Mouse (Mus musculus) forebrain, embryonic 13.5 days (tissue): Measurements from ENCODE around the gene Ap4s1. TPM values are rescaled to one million over a fixed set of nuclear protein-coding genes. Genes with fewer than 3 reads are reported as not detected.
"Not testable (repeated sequence)": the region's sequence is repeated elsewhere in the genome, so short reads cannot be mapped to it uniquely, and the experiment has no call there.

Source experiments
- ATAC-seq: fragments of 200-750 bp; cut with Nextera tagmentation; 2 replicates; pipeline ENCODE4 v1.8.0; 2017
- H3K27ac ChIP-seq: fragments of 300-500 bp; sonication (generic); 2 replicates; pipeline ENCODE4 v1.5.1; 2015; ENCODE audit warnings: inconsistent platforms, mild to moderate bottlenecking, moderate library complexity
- H3K27me3 ChIP-seq: fragments of 300-500 bp; sonication (generic); 2 replicates; pipeline ENCODE4 v1.6.1; 2015; ENCODE audit warnings: mild to moderate bottlenecking, inconsistent platforms
- H3K36me3 ChIP-seq: fragments of 300-500 bp; sonication (generic); 2 replicates; pipeline ENCODE4 v1.6.1; 2015; ENCODE audit warnings: mild to moderate bottlenecking, inconsistent platforms; ENCODE audit not compliant: poor library complexity, severe bottlenecking
- H3K4me1 ChIP-seq: fragments of 300-500 bp; sonication (generic); 2 replicates; pipeline ENCODE4 v1.6.1; 2015; ENCODE audit warnings: inconsistent platforms
- H3K4me2 ChIP-seq: fragments of 300-500 bp; sonication (generic); 2 replicates; pipeline ENCODE4 v1.6.1; 2015; ENCODE audit warnings: inconsistent platforms, mild to moderate bottlenecking, moderate library complexity
- H3K4me3 ChIP-seq: fragments of 300-500 bp; sonication (generic); 2 replicates; pipeline ENCODE4 v1.5.1; 2015; ENCODE audit warnings: mild to moderate bottlenecking, inconsistent platforms
- H3K9ac ChIP-seq: fragments of 300-500 bp; sonication (generic); 2 replicates; pipeline ENCODE4 v1.6.1; 2015; ENCODE audit warnings: mild to moderate bottlenecking, inconsistent platforms
- H3K9me3 ChIP-seq: fragments of 300-500 bp; sonication (generic); replicated peaks from 2 replicates; pipeline ENCODE4 v1.6.1; 2016; ENCODE audit warnings: inconsistent platforms
- WGBS: fragments of 180-500 bp; shearing (Covaris S2); methylation state at CpG from one replicate; pipeline ENCODE4 v1.1.7; 2015; 5-methylcytosine and 5-hydroxymethylcytosine counted together
- polyA plus RNA-seq: library from polyadenylated mRNA; unstranded; fragments of >200 nt; fragmentation: Nextera tagmentation; extraction: Ambion mirVana; gene quantifications from 2 replicates; pipeline ENCODE4 v1.2.1, GENCODE M21; 2015

The Ap4s1 gene
- 50.0 and 52.9 TPM in 2 replicates for polyA plus RNA-seq

- under 1% methylated on average over 72 of the region's 108 CpGs for WGBS
- Histone ChIP-seq H3K9me3 (no peaks in the 10 kb centered on the region), H3K4me2 (peak within 1 kb of the TSS; percentile 72), H3K4me3 (peak within 1 kb of the TSS; percentile 97), H3K4me1 (peaks cover 26% of the 10 kb centered on the region), H3K27me3 (no peaks in the 10 kb centered on the region), H3K36me3 (no peaks in the 10 kb centered on the region), H3K27ac (peak within 1 kb of the TSS; percentile 100), H3K9ac (peak within 1 kb of the TSS; percentile 99)
- peak; percentile 72 for ATAC-seq
Observed at GRCm38 (mm10) chr12:51690893-51691844, at the start of gene Ap4s1. Gene Ap4s1 (plus strand): TSS chr12:51691033.

- Histone ChIP-seq H3K4me3 (no peak overlapping the region), H3K9ac (no peak overlapping the region), H3K9me3 (no peaks in the 10 kb centered on the region), H3K4me2 (no peak overlapping the region), H3K27me3 (no peaks in the 10 kb centered on the region), H3K27ac (no peak overlapping the region), H3K36me3 (peaks cover 5% of the 10 kb centered on the region; the same call in 1 of the 2 replicates), H3K4me1 (no peaks in the 10 kb centered on the region)
- 81% methylated on average over 6 of the region's 6 CpGs for WGBS
- ATAC-seq = no peak
Observed at GRCm38 (mm10) chr12:51641871-51642270, 49.0 kb upstream of the Ap4s1 start.

- ATAC-seq, H3K9me3 ChIP-seq, H3K27me3 ChIP-seq, H3K4me1 ChIP-seq, H3K27ac ChIP-seq, H3K9ac ChIP-seq, H3K4me2 ChIP-seq, H3K4me3 ChIP-seq: not testable (repeated sequence)
- H3K36me3 ChIP-seq = peaks cover 35% of the 10 kb centered on the region
Observed at GRCm38 (mm10) chr12:51649401-51649800, 41.4 kb upstream of the Ap4s1 start.

- Histone ChIP-seq H3K9me3 (no peaks in the 10 kb centered on the region), H3K36me3 (peaks cover 16% of the 10 kb centered on the region), H3K27ac (no peak overlapping the region), H3K27me3 (no peaks in the 10 kb centered on the region), H3K4me3 (no peak overlapping the region), H3K4me2 (no peak overlapping the region), H3K9ac (no peak overlapping the region), H3K4me1 (0 out of 2 replicates have a peak, but pooled peaks cover 4% of the 10 kb centered on the region)
- WGBS = 87% methylated on average over 1 of the region's 1 CpGs
- no peak for ATAC-seq
Observed at GRCm38 (mm10) chr12:51655944-51656465, 34.8 kb upstream of the Ap4s1 start.

GRCm38 (mm10) chr12:51663011-51663410 lies 27.8 kb upstream of the Ap4s1 start:
- H3K36me3 ChIP-seq = no peaks in the 10 kb centered on the region
- no peaks in the 10 kb centered on the region for H3K27me3 ChIP-seq
- no peak overlapping the region for H3K4me2 ChIP-seq
- H3K4me3 ChIP-seq = no peak overlapping the region
- H3K9me3 ChIP-seq = no peaks in the 10 kb centered on the region
- no peak for ATAC-seq
- H3K27ac ChIP-seq = no peak overlapping the region
- H3K9ac ChIP-seq = no peak overlapping the region
- peaks cover 4% of the 10 kb centered on the region; the same call in 1 of the 2 replicates for H3K4me1 ChIP-seq

- no peaks in the 10 kb centered on the region for H3K9me3 ChIP-seq
- no peak overlapping the region for H3K27ac ChIP-seq
- H3K9ac ChIP-seq = no peak overlapping the region
- peaks cover 4% of the 10 kb centered on the region; the same call in 1 of the 2 replicates for H3K4me1 ChIP-seq
- no peaks in the 10 kb centered on the region for H3K27me3 ChIP-seq
- no peak overlapping the region for H3K4me2 ChIP-seq
- no peak for ATAC-seq
- H3K36me3 ChIP-seq = no peaks in the 10 kb centered on the region
- H3K4me3 ChIP-seq = no peak overlapping the region
Observed at GRCm38 (mm10) chr12:51663908-51664307, 26.9 kb upstream of the Ap4s1 start.

- H3K4me3 ChIP-seq = no peak overlapping the region
- H3K27me3 ChIP-seq = no peaks in the 10 kb centered on the region
- H3K9ac ChIP-seq = no peak overlapping the region
- peaks cover 12% of the 10 kb centered on the region for H3K4me1 ChIP-seq
- no peak for ATAC-seq
- no peaks in the 10 kb centered on the region for H3K36me3 ChIP-seq
- H3K4me2 ChIP-seq = no peak overlapping the region
- no peaks in the 10 kb centered on the region for H3K9me3 ChIP-seq
- H3K27ac ChIP-seq = no peak overlapping the region
- 77% methylated on average over 4 of the region's 4 CpGs for WGBS
Observed at GRCm38 (mm10) chr12:51666708-51667430, 24.0 kb upstream of the Ap4s1 start.

GRCm38 (mm10) chr12:51671231-51671891 lies 19.5 kb upstream of the Ap4s1 start:
- H3K4me2 ChIP-seq = no peak overlapping the region
- ATAC-seq = no peak
- WGBS = 24% methylated on average over 5 of the region's 5 CpGs
- peaks cover 20% of the 10 kb centered on the region for H3K4me1 ChIP-seq
- H3K4me3 ChIP-seq = no peak overlapping the region
- no peak overlapping the region for H3K27ac ChIP-seq
- H3K27me3 ChIP-seq = no peaks in the 10 kb centered on the region
- H3K9ac ChIP-seq = no peak overlapping the region
- no peaks in the 10 kb centered on the region for H3K9me3 ChIP-seq
- H3K36me3 ChIP-seq = no peaks in the 10 kb centered on the region

GRCm38 (mm10) chr12:51673270-51673669 lies 17.6 kb upstream of the Ap4s1 start:
- Histone ChIP-seq H3K27ac (no peak overlapping the region), H3K9ac (no peak overlapping the region), H3K4me1 (peaks cover 21% of the 10 kb centered on the region), H3K27me3 (no peaks in the 10 kb centered on the region), H3K9me3 (no peaks in the 10 kb centered on the region), H3K4me2 (no peak overlapping the region), H3K36me3 (no peaks in the 10 kb centered on the region), H3K4me3 (no peak overlapping the region)
- 69% methylated on average over 4 of the region's 4 CpGs for WGBS
- ATAC-seq = no peak

GRCm38 (mm10) chr12:51676442-51676841 lies 14.4 kb upstream of the Ap4s1 start:
- H3K9me3 ChIP-seq = no peaks in the 10 kb centered on the region
- H3K36me3 ChIP-seq = no peaks in the 10 kb centered on the region
- 72% methylated on average over 2 of the region's 2 CpGs for WGBS
- H3K4me3 ChIP-seq = no peak overlapping the region
- no peaks in the 10 kb centered on the region for H3K27me3 ChIP-seq
- H3K4me1 ChIP-seq = peaks cover 25% of the 10 kb centered on the region
- H3K9ac ChIP-seq = no peak overlapping the region
- no peak overlapping the region for H3K4me2 ChIP-seq
- ATAC-seq = no peak
- no peak overlapping the region for H3K27ac ChIP-seq

- Histone ChIP-seq H3K4me2 (no peak overlapping the region), H3K27me3 (no peaks in the 10 kb centered on the region), H3K36me3 (no peaks in the 10 kb centered on the region), H3K9me3 (no peaks in the 10 kb centered on the region), H3K4me3 (no peak overlapping the region), H3K9ac (no peak overlapping the region), H3K4me1 (peaks cover 9% of the 10 kb centered on the region), H3K27ac (no peak overlapping the region; the same call in 1 of the 2 replicates)
- 68% methylated on average over 1 of the region's 1 CpGs for WGBS
- ATAC-seq = peak; percentile 58; the same call in 1 of the 2 replicates
Observed at GRCm38 (mm10) chr12:51678844-51679243, 12.0 kb upstream of the Ap4s1 start.
